Mouse (Mus musculus): ENCODE measurements around the gene 4930503E14Rik. TPM values are rescaled to one million over a fixed set of nuclear protein-coding genes. Genes with fewer than 3 reads are reported as not detected.
"Not testable (repeated sequence)": the region's sequence is repeated elsewhere in the genome, so short reads cannot be mapped to it uniquely, and the experiment has no call there.

The 4930503E14Rik gene
- polyA plus RNA-seq (2015; fragmentation: Nextera tagmentation; extraction: Ambion mirVana), result not detected in 2 replicates

DNA sequence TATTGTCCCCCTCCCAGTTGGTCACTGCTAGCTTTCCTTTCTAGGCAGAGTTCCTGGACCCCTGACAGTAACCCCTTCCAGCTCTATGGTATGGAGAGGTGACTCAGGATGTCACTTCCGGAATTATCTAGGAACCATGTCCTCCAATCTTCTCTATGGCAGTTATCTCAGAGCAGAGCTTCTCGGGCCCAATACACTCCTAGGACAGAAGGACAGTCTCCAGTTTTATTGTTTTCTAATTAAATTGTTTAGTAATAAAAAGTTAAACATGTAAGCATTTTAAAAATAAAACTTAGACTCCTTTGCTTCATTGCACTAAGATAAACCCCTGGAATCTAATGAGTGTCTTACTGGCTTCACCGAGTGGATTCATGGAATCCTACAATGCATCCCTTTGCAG is at the start of gene 4930503E14Rik:
Gene 4930503E14Rik, minus strand, starts transcription at position 101 of the 400 bp plus-strand sequence.
- H3K27ac ChIP-seq; H3K4me1 ChIP-seq; H3K4me3 ChIP-seq; ATAC-seq; H3K9ac ChIP-seq; H3K4me2 ChIP-seq; H3K9me3 ChIP-seq (replicated peaks); H3K27me3 ChIP-seq; H3K36me3 ChIP-seq (ENCODE audit: poor library complexity, severe bottlenecking): not testable (repeated sequence)
- WGBS, result 91% methylated on average over 3 of the region's 3 CpGs

GRCm38 (mm10) chr14:44248039-44248438 is 35.0 kb upstream of the 4930503E14Rik start:
- H3K27ac ChIP-seq, result no peak overlapping the region
- 90% methylated on average over 16 of the region's 16 CpGs for WGBS
- H3K9me3 ChIP-seq (replicated peaks), result no peaks in the 10 kb centered on the region
- no peaks in the 10 kb centered on the region for H3K27me3 ChIP-seq
- H3K4me2 ChIP-seq, result no peak overlapping the region
- no peak overlapping the region for H3K4me3 ChIP-seq
- ATAC-seq, result no peak
- H3K4me1 ChIP-seq, result no peaks in the 10 kb centered on the region
- no peaks in the 10 kb centered on the region for H3K36me3 ChIP-seq (ENCODE audit: poor library complexity, severe bottlenecking)
- no peak overlapping the region for H3K9ac ChIP-seq

GRCm38 (mm10) chr14:44197361-44197760 is 15.7 kb downstream of the 4930503E14Rik start, which contains the start of gene Gm8212:
TSS of gene Gm8212 (plus strand) at chr14:44197661.
- H3K4me3 ChIP-seq; H3K9me3 ChIP-seq (replicated peaks); H3K9ac ChIP-seq; H3K4me2 ChIP-seq; ATAC-seq; H3K36me3 ChIP-seq (ENCODE audit: poor library complexity, severe bottlenecking); H3K27me3 ChIP-seq; H3K4me1 ChIP-seq; H3K27ac ChIP-seq: not testable (repeated sequence)
- 90% methylated on average over 2 of the region's 3 CpGs for WGBS

DNA sequence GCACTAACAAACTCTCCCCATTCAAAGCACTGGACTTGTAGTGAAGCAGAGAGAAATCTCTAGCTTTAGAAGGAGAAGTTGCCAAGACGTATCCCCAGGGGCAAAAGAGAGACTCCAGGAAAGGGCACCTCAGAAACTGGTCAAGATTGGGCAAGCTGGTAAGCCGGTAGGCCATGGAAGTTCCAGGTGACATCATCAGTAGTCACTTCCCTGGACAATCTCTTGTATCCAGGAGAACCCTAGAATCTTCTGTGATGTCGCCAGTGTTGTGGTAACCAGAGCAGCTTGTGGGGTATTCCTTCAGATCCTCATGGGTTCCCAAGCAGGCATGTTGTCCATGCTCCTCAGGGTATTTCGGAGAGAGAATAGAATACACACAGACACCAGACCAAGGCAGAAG is 89.5 kb downstream of the 4930503E14Rik start, which contains the start of gene Gm3327:
Gene Gm3327, plus strand, starts transcription at position 301 of the 400 bp plus-strand sequence.
- H3K27ac ChIP-seq; H3K27me3 ChIP-seq; H3K9ac ChIP-seq; ATAC-seq; H3K4me3 ChIP-seq; H3K4me2 ChIP-seq; H3K4me1 ChIP-seq; H3K36me3 ChIP-seq (ENCODE audit: poor library complexity, severe bottlenecking); H3K9me3 ChIP-seq (replicated peaks): not testable (repeated sequence)
- WGBS, result 85% methylated on average over 3 of the region's 4 CpGs

Other genes starting within 250 kb of the 4930503E14Rik start
- gene Ang6, start 211.0 kb downstream of the 4930503E14Rik start, polyA plus RNA-seq (2015; fragmentation: Nextera tagmentation; extraction: Ambion mirVana), result not detected in 2 replicates
- not detected in 2 replicates for gene Ear2, start 110.6 kb downstream of the 4930503E14Rik start, polyA plus RNA-seq (2015; fragmentation: Nextera tagmentation; extraction: Ambion mirVana)
- not detected in 2 replicates for gene Gm3327, start 89.4 kb downstream of the 4930503E14Rik start, polyA plus RNA-seq (2015; fragmentation: Nextera tagmentation; extraction: Ambion mirVana)
- gene Gm8212, start 15.6 kb downstream of the 4930503E14Rik start, polyA plus RNA-seq (2015; fragmentation: Nextera tagmentation; extraction: Ambion mirVana), result not detected in 2 replicates
- not detected in 2 replicates for gene Gm8220, start 72.3 kb upstream of the 4930503E14Rik start, polyA plus RNA-seq (2015; fragmentation: Nextera tagmentation; extraction: Ambion mirVana)
- gene Gm5930, start 125.3 kb upstream of the 4930503E14Rik start, polyA plus RNA-seq (2015; fragmentation: Nextera tagmentation; extraction: Ambion mirVana), result not detected in 2 replicates
- gene Gm8229, start 152.1 kb upstream of the 4930503E14Rik start, polyA plus RNA-seq (2015; fragmentation: Nextera tagmentation; extraction: Ambion mirVana), result not detected in 2 replicates
- gene Gm3371, start 197.4 kb upstream of the 4930503E14Rik start, polyA plus RNA-seq (2015; fragmentation: Nextera tagmentation; extraction: Ambion mirVana), result not detected in 2 replicates
- not detected in 2 replicates for gene Gm8232, start 220.4 kb upstream of the 4930503E14Rik start, polyA plus RNA-seq (2015; fragmentation: Nextera tagmentation; extraction: Ambion mirVana)